Mouse (Mus musculus) adrenal gland, adult (tissue): Measurements from ENCODE around the gene Spx.

Source experiments
- DNase-seq, 2 experiments: peaks; one replicate each; pipeline ENCODE4 v3.0.0; 2022 to 2023; ENCODE audit warnings: low spot score in 1 of 2; ENCODE audit not compliant: inconsistent age in 2 of 2

Gene Spx

GRCm38 (mm10) chr6:142424976-142425375 is 11.7 kb downstream of the Spx start:
- no peak for DNase-seq

DNA sequence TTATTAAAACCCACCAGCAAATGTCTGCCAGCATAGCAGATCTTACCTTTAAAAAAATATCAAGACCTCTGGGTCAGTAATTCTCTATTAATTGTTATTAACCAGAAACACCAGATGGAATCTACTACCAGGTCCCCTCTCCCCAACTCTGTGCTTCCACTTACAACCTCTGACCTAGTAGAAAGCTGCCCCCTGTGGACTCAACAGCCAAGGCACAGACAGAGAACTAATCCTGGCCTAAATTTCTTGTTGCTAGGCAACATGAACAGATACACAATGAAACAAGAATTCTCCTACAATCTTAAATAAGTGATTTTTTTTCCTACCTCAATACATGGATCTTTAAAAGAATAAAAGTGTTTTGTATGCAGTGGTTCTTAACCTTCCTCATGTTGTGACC is 15.8 kb downstream of the Spx start:
- DNase-seq = no peak

DNA sequence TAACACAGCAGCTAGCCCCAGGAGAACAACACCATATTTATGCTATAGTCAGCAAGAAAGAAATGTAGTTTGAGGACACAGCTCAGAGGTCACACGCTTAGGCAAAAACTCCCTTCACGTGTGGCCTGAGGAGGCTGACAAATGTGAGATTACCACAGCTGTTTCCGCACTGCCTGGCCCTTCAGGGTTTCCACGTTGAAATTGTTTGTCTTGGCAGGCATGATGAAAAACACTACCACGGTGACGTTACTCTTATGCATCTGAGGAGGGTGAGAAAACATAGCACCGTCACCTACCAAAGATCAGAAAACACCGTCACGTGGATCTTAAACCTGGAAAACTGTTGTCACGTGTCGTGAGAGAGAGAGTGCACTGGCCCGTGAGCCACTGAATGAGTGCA is 38.1 kb downstream of the Spx start:
- no peak for DNase-seq

DNA sequence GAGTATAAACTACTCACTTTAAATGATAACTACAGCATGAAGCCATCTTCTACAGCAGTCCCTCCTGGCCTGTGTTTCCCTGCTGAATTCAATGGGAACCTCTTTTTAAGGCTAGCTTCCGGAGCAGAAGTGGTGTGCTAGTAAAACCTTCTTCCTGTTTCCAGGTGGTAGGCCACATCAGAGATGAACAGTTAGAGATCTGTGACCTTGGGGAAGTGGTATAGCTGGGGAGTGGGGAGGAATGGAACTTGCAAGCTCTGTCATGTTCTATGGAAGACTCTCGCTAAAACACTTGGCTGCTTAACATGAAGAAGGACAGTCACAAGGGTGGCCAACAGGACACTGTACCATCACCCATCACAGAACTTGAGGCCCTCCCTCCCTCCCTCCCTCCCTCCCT is 40.1 kb downstream of the Spx start:
- DNase-seq = no peak

GRCm38 (mm10) chr6:142455314-142455996 is 42.2 kb downstream of the Spx start:
- DNase-seq = no peak

DNA sequence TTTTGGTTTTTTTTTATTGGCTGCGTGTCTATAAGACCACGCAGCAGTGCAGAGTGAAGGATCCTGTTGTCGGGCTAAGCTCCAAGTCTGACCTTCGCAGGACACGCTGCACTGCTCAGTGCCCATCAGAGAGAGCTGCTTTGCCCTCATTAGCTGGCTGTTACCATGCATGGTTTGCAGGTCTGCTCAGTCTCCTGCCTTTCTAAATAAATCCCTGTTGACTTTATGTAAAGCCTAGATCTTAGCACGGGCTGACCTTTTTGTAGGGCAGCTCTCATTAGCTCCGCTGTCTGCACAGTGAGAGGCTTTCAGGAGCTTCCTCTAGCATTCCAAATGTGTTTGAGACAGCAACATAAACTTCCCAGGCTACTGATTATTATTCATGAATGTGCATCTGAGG is 44.8 kb downstream of the Spx start:
- peak in 1 of 2 experiments; percentile 10 for DNase-seq

DNA sequence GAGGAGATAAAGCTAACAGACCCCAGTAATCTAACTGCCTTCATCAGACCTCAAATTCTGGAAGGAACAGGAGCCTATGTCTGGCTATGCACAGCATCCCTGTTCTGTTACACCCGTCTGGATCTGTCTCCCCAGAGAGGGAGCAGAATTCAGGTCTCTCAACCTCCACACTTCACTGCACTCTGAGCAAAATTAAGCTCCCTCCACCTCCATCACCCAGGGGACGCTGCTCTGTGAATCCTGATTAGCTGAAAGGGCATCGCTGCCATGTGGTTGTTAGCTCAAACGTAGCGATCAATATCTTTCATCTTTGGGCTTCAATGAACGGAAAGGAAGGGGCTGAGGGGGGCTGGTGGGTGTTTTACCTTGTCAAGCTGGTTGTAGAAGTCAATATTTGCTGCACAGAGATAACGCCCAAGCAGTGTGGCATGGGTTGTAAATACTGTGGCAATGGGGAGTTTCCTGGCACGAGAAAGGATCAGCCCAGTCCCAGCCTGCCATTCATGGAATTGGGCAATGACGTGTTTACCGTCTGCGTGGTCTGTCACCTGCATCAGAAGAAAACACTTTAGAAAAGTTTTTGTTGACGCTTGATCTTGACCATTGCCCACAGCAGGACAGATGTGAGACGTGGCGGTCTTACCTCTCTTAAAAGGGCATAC is 45.9 kb downstream of the Spx start:
- DNase-seq = peak in 1 of 2 experiments; percentile 10

GRCm38 (mm10) chr6:142462194-142462593 is 49.0 kb downstream of the Spx start:
- no peak for DNase-seq
